Mouse (Mus musculus): ENCODE measurements at regions not wholly inside any gene's neighbourhood (a gene's known extent, or its start where the extent isn't known, plus 50 kb on each side); places are given as distances from the start of the nearest gene placed in this dataset.

DNA sequence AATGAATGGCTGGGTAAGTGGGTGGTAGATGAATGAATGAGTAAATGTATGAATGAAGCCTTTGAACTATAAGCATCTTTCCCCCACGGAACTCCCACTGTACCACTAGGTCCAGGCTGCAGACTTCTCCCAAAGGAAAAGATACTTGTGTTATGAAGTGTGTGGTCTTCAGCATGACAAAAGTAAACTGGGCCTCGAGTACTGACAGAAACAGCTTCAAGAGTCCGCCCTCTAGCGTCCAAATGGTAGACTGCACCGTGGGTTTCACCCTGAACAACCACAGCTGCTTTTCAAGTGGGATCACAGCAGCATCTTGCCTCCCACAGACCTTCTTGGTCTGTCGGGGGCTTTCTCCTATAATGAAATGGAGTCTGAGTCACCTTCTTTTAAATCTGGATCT lies 54.7 kb upstream of the Ankrd34c start:
- no peak for TF ChIP-seq MAFK (IDR thresholded peaks at IDR 0.05; ENCODE audit: insufficient read depth, low read depth, low read length)
- TF ChIP-seq ZC3H11A (IDR thresholded peaks at IDR 0.05; ENCODE audit: borderline replicate concordance, low read depth, low read length) = no peak
